Mouse (Mus musculus) bone marrow, adult 2 months (tissue): ENCODE data around the gene Oaf.

Experiments
- CTCF ChIP-seq: fragments of 200-500 bp; IDR thresholded peaks from 2 replicates; pipeline ENCODE4 v1.5.1; 2011; ENCODE audit warnings: low read length, control low read depth; ENCODE audit not compliant: control insufficient read depth, insufficient read depth
- POLR2A ChIP-seq: fragments of 200-500 bp; IDR thresholded peaks from 2 replicates; pipeline ENCODE4 v1.6.1; 2011; ENCODE audit warnings: low read depth, mild to moderate bottlenecking, control low read depth, low read length, borderline replicate concordance; ENCODE audit not compliant: control insufficient read depth

GRCm38 (mm10) chr9:43239712-43240593, at the start of gene Oaf:
- TF ChIP-seq CTCF, result no peak
- TF ChIP-seq POLR2A, result no peak; the same call in 1 of the 2 replicates
